Mouse (Mus musculus) gastrocnemius, adult 2 months (tissue): ENCODE results near the gene Zdhhc23. TPM values are rescaled to one million over a fixed set of nuclear protein-coding genes. Genes with fewer than 3 reads are reported as not detected.

Experiments used
- DNase-seq: peaks from one replicate; pipeline ENCODE4 v3.0.0; 2022
- H3K27ac ChIP-seq: fragments of 200-600 bp; 2 replicates; pipeline ENCODE4 v1.8.1; 2022; ENCODE audit warnings: mild to moderate bottlenecking
- H3K4me3 ChIP-seq: fragments of 200-600 bp; 2 replicates; pipeline ENCODE4 v1.8.1; 2022; ENCODE audit warnings: mild to moderate bottlenecking, moderate library complexity
- CTCF ChIP-seq: fragments of 200-600 bp; IDR thresholded peaks from 2 replicates; pipeline ENCODE4 v1.8.1; 2022; ENCODE audit warnings: antibody characterized with exemption, mild to moderate bottlenecking, moderate library complexity
- intact Hi-C: fragments of 180-260 bp; cut with DNase I; formaldehyde crosslinking; loops from one replicate; pipeline ENCODE4 v1.15.1; 2025
- total RNA-seq, 2 experiments: library from RNA; stranded (reverse); gene quantifications; 2 replicates each; pipeline ENCODE4 v1.2.3; 2021

Zdhhc23 gene
- total RNA-seq, 2 experiments from 2014 or later = 8.4 to 24.7 TPM

DNA sequence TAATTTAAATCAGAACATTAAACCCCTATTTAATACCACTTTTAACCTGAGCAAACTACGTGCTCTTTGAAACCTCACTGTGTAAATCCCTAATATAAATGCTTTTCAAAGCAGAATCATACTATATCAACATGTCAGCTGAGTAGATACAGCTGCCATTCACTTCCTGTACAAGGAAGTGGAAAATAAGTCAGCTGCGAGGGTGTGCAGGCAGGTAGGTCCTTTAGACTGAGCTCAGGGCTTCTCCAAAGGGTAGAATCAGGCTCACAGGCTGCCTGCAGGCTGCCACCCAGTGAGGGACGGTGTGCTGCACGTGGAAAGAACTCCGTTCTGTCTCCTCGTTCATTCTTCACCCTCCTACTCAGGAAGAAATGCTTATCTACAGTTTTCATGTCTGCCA is 24.7 kb downstream of the Zdhhc23 start:
- TF ChIP-seq CTCF = no peak
- H3K4me3 ChIP-seq = no peak overlapping the region
- intact Hi-C loops = no loop called here

GRCm38 (mm10) chr16:43951591-43951990 is 28.0 kb downstream of the Zdhhc23 start:
- intact Hi-C loops = no loop called here
- peak; percentile 39 for DNase-seq
- Histone ChIP-seq H3K27ac (no peak overlapping the region), H3K4me3 (no peak overlapping the region)
- no peak for TF ChIP-seq CTCF

More for the DNA sequence above, 24.7 kb downstream of the Zdhhc23 start:
- no peak overlapping the region for H3K27ac ChIP-seq
- no peak for DNase-seq

GRCm38 (mm10) chr16:43945869-43946268 is 33.7 kb downstream of the Zdhhc23 start:
- intact Hi-C loops = no loop called here
- TF ChIP-seq CTCF = no peak

GRCm38 (mm10) chr16:43945351-43945750 is 34.2 kb downstream of the Zdhhc23 start:
- TF ChIP-seq CTCF = no peak
- Histone ChIP-seq H3K27ac (no peak overlapping the region), H3K4me3 (no peak overlapping the region)
- intact Hi-C loops = no loop called here
- DNase-seq = no peak

More at GRCm38 (mm10) chr16:43945869-43946268, 33.7 kb downstream of the Zdhhc23 start:
- H3K27ac ChIP-seq = no peak overlapping the region
- no peak for DNase-seq
- H3K4me3 ChIP-seq = no peak overlapping the region

GRCm38 (mm10) chr16:43940846-43941245 is 38.7 kb downstream of the Zdhhc23 start:
- intact Hi-C loops = no loop called here
- H3K27ac ChIP-seq = no peak overlapping the region
- no peak for DNase-seq
- TF ChIP-seq CTCF = no peak
- no peak overlapping the region for H3K4me3 ChIP-seq

- Histone ChIP-seq H3K27ac (no peak overlapping the region), H3K4me3 (no peak overlapping the region)
- intact Hi-C loops = no loop called here
- DNase-seq = no peak
- no peak for TF ChIP-seq CTCF
These were observed 43.7 kb downstream of the Zdhhc23 start for GRCm38 (mm10) chr16:43935892-43936291.

GRCm38 (mm10) chr16:43935367-43935766 is 44.2 kb downstream of the Zdhhc23 start:
- Histone ChIP-seq H3K4me3 (no peak overlapping the region), H3K27ac (no peak overlapping the region)
- TF ChIP-seq CTCF = no peak
- intact Hi-C loops = no loop called here
- no peak for DNase-seq

GRCm38 (mm10) chr16:43934856-43935255 is 44.7 kb downstream of the Zdhhc23 start:
- intact Hi-C loops = no loop called here
- TF ChIP-seq CTCF = no peak
- DNase-seq = no peak
- Histone ChIP-seq H3K4me3 (no peak overlapping the region), H3K27ac (no peak overlapping the region)

DNA sequence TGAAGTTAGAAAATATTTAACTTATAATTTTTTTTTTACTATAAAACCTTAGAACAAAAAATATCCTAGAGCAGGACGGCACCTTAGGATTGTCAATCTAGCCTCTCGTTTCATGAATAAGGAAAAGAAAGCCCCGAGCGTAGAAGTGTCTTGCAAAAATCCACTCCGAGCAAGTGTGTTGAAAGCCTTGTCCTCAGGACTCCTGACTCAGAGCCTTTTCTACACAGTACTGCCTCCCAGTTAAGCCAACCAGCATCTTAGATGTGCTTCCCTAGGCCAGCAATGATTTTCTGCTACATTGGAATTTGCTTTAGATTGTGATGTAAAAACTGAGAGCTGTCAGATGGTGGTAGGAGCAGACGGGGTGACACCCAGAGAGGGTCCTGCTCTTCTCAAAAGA is 46.5 kb downstream of the Zdhhc23 start:
- intact Hi-C loops = no loop called here
- TF ChIP-seq CTCF = no peak
- no peak overlapping the region for H3K4me3 ChIP-seq
- no peak overlapping the region for H3K27ac ChIP-seq
- DNase-seq = no peak

DNA sequence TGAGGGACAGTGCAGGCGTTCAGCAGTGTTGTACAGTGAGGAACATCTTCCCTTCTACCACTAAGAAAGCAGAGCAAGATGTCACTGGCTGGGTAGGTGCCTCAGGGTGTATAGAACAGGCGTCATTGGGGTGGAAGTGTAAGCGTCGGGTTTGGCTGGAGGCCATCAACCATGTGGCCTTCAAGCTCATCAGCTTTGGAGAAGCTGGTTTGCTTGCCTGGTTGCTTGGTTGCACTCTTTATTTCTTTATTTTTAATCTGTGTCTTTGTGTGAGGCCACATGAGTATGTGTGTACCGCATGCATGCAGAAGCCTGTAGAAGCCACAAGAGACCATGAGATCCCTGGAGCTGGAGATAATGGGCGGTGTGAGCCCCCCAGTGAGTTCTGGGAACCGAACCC is 47.3 kb downstream of the Zdhhc23 start:
- Histone ChIP-seq H3K27ac (no peak overlapping the region), H3K4me3 (no peak overlapping the region)
- TF ChIP-seq CTCF = no peak
- DNase-seq = no peak
- intact Hi-C loops = no loop called here

- Histone ChIP-seq H3K27ac (no peak overlapping the region), H3K4me3 (no peak overlapping the region)
- intact Hi-C loops = no loop called here
- no peak for DNase-seq
- TF ChIP-seq CTCF = no peak
These were observed 48.1 kb downstream of the Zdhhc23 start for GRCm38 (mm10) chr16:43931502-43931901.

DNA sequence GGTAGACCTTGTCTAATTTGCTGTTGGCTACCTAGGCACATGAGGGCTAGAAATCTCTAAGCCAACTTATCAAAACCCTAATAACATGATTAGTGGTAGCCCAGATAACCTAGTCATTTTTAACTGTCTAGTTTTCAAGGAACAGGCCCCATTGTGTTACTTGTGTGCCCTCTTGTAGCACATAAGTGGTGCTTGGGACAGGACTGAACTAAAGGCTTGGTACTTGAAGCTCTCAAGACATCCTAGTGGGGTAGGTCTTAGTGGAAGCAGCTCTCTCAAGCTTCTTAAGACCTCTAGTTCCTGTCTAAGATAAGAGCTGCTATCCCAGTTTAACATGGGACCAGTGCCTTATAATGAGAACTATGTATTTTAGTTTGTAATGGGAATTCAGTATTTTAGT is 49.0 kb downstream of the Zdhhc23 start:
- intact Hi-C loops = no loop called here
- no peak for TF ChIP-seq CTCF

GRCm38 (mm10) chr16:43926341-43926859 is 53.2 kb downstream of the Zdhhc23 start, which contains the start of gene Qtrt2:
Gene Qtrt2, minus strand, starts transcription at chr16:43926809.
- no peak within 1 kb of the TSS for H3K4me3 ChIP-seq
- DNase-seq = no peak
- intact Hi-C loops = no loop called here
- TF ChIP-seq CTCF = no peak
- H3K27ac ChIP-seq = no peak within 1 kb of the TSS

More for the DNA sequence above, 49.0 kb downstream of the Zdhhc23 start:
- no peak overlapping the region for H3K4me3 ChIP-seq
- DNase-seq = no peak
- H3K27ac ChIP-seq = no peak overlapping the region

DNA sequence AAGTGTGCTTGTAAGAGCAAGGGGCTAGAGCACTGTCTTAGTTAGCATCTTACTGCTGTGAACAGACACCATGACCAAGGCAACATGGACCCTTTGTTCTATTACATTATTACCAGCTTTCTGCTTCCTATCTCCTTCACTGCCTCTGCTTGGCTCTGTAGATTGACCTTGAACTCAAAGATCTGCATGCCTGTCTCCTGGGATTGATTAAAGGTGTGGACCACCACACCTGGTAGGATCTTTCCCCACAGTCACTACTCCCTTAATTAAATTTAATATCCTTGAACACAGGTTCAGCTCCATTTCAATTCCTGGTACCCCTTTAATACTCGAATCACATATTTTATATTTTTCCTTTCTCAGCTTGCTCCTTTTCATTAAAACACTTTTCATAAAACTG is 53.7 kb downstream of the Zdhhc23 start:
- Histone ChIP-seq H3K27ac (no peak overlapping the region), H3K4me3 (no peak overlapping the region)
- intact Hi-C loops = no loop called here
- DNase-seq = no peak
- TF ChIP-seq CTCF = no peak
